Mouse (Mus musculus): ENCODE measurements at regions not wholly inside any gene's neighbourhood (a gene's known extent, or its start where the extent isn't known, plus 50 kb on each side); places are given as distances from the start of the nearest gene placed in this dataset.
"Not testable (repeated sequence)": the region's sequence is repeated elsewhere in the genome, so short reads cannot be mapped to it uniquely, and the experiment has no call there.

GRCm38 (mm10) chr14:45797320-45797696 is 139.4 kb upstream of the Ddhd1 start:
- no peak for DNase-seq (ENCODE audit: low spot score in 2 of 2)
- intact Hi-C loops (cut with DNase I), result no loop called here

GRCm38 (mm10) chr14:45799286-45799685 is 141.3 kb upstream of the Ddhd1 start:
- intact Hi-C loops (cut with DNase I), result no loop called here

GRCm38 (mm10) chr14:45805950-45806349 is 148.0 kb upstream of the Ddhd1 start:
- intact Hi-C loops (cut with DNase I), result no loop called here
- no peak for DNase-seq (ENCODE audit: low spot score in 2 of 2)

More at GRCm38 (mm10) chr14:45799286-45799685, 141.3 kb upstream of the Ddhd1 start:
- no peak for DNase-seq (ENCODE audit: low spot score in 2 of 2)

GRCm38 (mm10) chr14:45806726-45807280 is 148.9 kb upstream of the Ddhd1 start:
- no peak for DNase-seq (ENCODE audit: low spot score in 2 of 2)
- intact Hi-C loops (cut with DNase I), result no loop called here

- DNase-seq (ENCODE audit: low spot score in 2 of 2), result no peak
- intact Hi-C loops (cut with DNase I), result no loop called here
Measured at GRCm38 (mm10) chr14:45807767-45808166, 149.8 kb upstream of the Ddhd1 start.

- no peak for DNase-seq (ENCODE audit: low spot score in 2 of 2)
Measured at GRCm38 (mm10) chr14:45809491-45809890, 151.5 kb upstream of the Ddhd1 start.

GRCm38 (mm10) chr14:45810101-45810500 is 152.2 kb upstream of the Ddhd1 start:
- DNase-seq (ENCODE audit: low spot score in 2 of 2), result no peak
- intact Hi-C loops (cut with DNase I), result no loop called here

More at GRCm38 (mm10) chr14:45809491-45809890, 151.5 kb upstream of the Ddhd1 start:
- intact Hi-C loops (cut with DNase I), result no loop called here

- intact Hi-C loops (cut with DNase I), result no loop called here
- DNase-seq (ENCODE audit: low spot score in 2 of 2), result no peak
Measured at GRCm38 (mm10) chr14:45810630-45811029, 152.7 kb upstream of the Ddhd1 start.

- intact Hi-C loops (cut with DNase I), result no loop called here
- no peak for DNase-seq (ENCODE audit: low spot score in 2 of 2)
Measured at GRCm38 (mm10) chr14:45815598-45815997, 157.7 kb upstream of the Ddhd1 start.

- intact Hi-C loops (cut with DNase I), result not testable (repeated sequence)
Measured at GRCm38 (mm10) chr14:45816611-45817010, 158.7 kb upstream of the Ddhd1 start.

GRCm38 (mm10) chr14:45817756-45818155 is 159.8 kb upstream of the Ddhd1 start:
- intact Hi-C loops (cut with DNase I), result no loop called here
- DNase-seq (ENCODE audit: low spot score in 2 of 2), result no peak

More at GRCm38 (mm10) chr14:45816611-45817010, 158.7 kb upstream of the Ddhd1 start:
- not testable (repeated sequence) for DNase-seq (ENCODE audit: low spot score in 2 of 2)

- DNase-seq (ENCODE audit: low spot score in 2 of 2), result no peak
- intact Hi-C loops (cut with DNase I), result no loop called here
Measured at GRCm38 (mm10) chr14:45824601-45825000, 166.7 kb upstream of the Ddhd1 start.

- DNase-seq (ENCODE audit: low spot score in 2 of 2), result no peak
- intact Hi-C loops (cut with DNase I), result no loop called here
Measured at GRCm38 (mm10) chr14:45826023-45826422, 168.1 kb upstream of the Ddhd1 start.

GRCm38 (mm10) chr14:45827096-45827495 is 169.2 kb upstream of the Ddhd1 start:
- intact Hi-C loops (cut with DNase I), result no loop called here
- no peak for DNase-seq (ENCODE audit: low spot score in 2 of 2)

- no peak for DNase-seq (ENCODE audit: low spot score in 2 of 2)
- intact Hi-C loops (cut with DNase I), result no loop called here
Measured at GRCm38 (mm10) chr14:45830457-45830856, 172.5 kb upstream of the Ddhd1 start.

- peak in 1 of 2 experiments; percentile 4 for DNase-seq (ENCODE audit: low spot score in 2 of 2)
- intact Hi-C loops (cut with DNase I), result no loop called here
Measured at GRCm38 (mm10) chr14:45837039-45837438, 179.1 kb upstream of the Ddhd1 start.

GRCm38 (mm10) chr14:45843829-45844228 is 185.9 kb upstream of the Ddhd1 start:
- peak in 1 of 2 experiments; percentile 17 for DNase-seq (ENCODE audit: low spot score in 2 of 2)
- intact Hi-C loops (cut with DNase I), result no loop called here

- DNase-seq (ENCODE audit: low spot score in 2 of 2), result no peak
- intact Hi-C loops (cut with DNase I), result no loop called here
Measured at GRCm38 (mm10) chr14:45850588-45850987, 192.6 kb upstream of the Ddhd1 start.

GRCm38 (mm10) chr14:45878428-45878827 is 220.5 kb upstream of the Ddhd1 start:
- intact Hi-C loops (cut with DNase I), result loop anchor here (10.0 kb wide), 1 partner anchor 846 kb away; no protein-coding TSS in a partner anchor
- DNase-seq (ENCODE audit: low spot score in 2 of 2), result peak; percentile 13 to 52

- intact Hi-C loops (cut with DNase I), result no loop called here
- no peak for DNase-seq (ENCODE audit: low spot score in 2 of 2)
Measured at GRCm38 (mm10) chr14:45920783-45921182, 262.8 kb upstream of the Ddhd1 start.

- no peak for DNase-seq (ENCODE audit: low spot score in 2 of 2)
- intact Hi-C loops (cut with DNase I), result no loop called here
Measured at GRCm38 (mm10) chr14:45943581-45943980, 285.6 kb upstream of the Ddhd1 start.

- intact Hi-C loops (cut with DNase I), result no loop called here
- DNase-seq (ENCODE audit: low spot score in 2 of 2), result no peak
Measured at GRCm38 (mm10) chr14:45944101-45944500, 286.2 kb upstream of the Ddhd1 start.

Data from left cerebral cortex, postnatal 14 days (tissue).